Mouse (Mus musculus): ENCODE data around the gene Insm2.
"Not testable (repeated sequence)": the region's sequence is repeated elsewhere in the genome, so short reads cannot be mapped to it uniquely, and the experiment has no call there.

Gene Insm2

GRCm38 (mm10) chr12:55598887-55599561 lies at the start of gene Insm2:
TSS of gene Insm2 (plus strand) at chr12:55599427.
- no peak for DNase-seq (ENCODE audit: low read depth, low spot score)

GRCm38 (mm10) chr12:55554901-55555300 lies 44.3 kb upstream of the Insm2 start:
- DNase-seq (ENCODE audit: low read depth, low spot score), result not testable (repeated sequence)

- no peak for DNase-seq (ENCODE audit: low read depth, low spot score)
Observed at GRCm38 (mm10) chr12:55557866-55558265, 41.4 kb upstream of the Insm2 start.

- DNase-seq (ENCODE audit: low read depth, low spot score), result peak; percentile 63
Observed at GRCm38 (mm10) chr12:55559184-55559855, 39.9 kb upstream of the Insm2 start.

- DNase-seq (ENCODE audit: low read depth, low spot score), result peak; percentile 70
Observed at GRCm38 (mm10) chr12:55560025-55560690, 39.1 kb upstream of the Insm2 start.

GRCm38 (mm10) chr12:55563742-55564141 lies 35.5 kb upstream of the Insm2 start:
- no peak for DNase-seq (ENCODE audit: low read depth, low spot score)

- DNase-seq (ENCODE audit: low read depth, low spot score), result peak; percentile 30
Observed at GRCm38 (mm10) chr12:55564187-55564963, 34.9 kb upstream of the Insm2 start.

- DNase-seq (ENCODE audit: low read depth, low spot score), result no peak
Observed at GRCm38 (mm10) chr12:55565206-55565605, 34.0 kb upstream of the Insm2 start, which contains the start of gene Aldoart2. TSS of gene Aldoart2 (plus strand) at chr12:55565239.

GRCm38 (mm10) chr12:55565867-55566266 lies 33.4 kb upstream of the Insm2 start:
- DNase-seq (ENCODE audit: low read depth, low spot score), result peak; percentile 10

- no peak for DNase-seq (ENCODE audit: low read depth, low spot score)
Observed at GRCm38 (mm10) chr12:55566837-55567236, 32.4 kb upstream of the Insm2 start.

GRCm38 (mm10) chr12:55568466-55568865 lies 30.8 kb upstream of the Insm2 start:
- DNase-seq (ENCODE audit: low read depth, low spot score), result no peak

- no peak for DNase-seq (ENCODE audit: low read depth, low spot score)
Observed at GRCm38 (mm10) chr12:55569676-55570075, 29.6 kb upstream of the Insm2 start.

- DNase-seq (ENCODE audit: low read depth, low spot score), result no peak
Observed at GRCm38 (mm10) chr12:55570646-55571045, 28.6 kb upstream of the Insm2 start.

- no peak for DNase-seq (ENCODE audit: low read depth, low spot score)
Observed at GRCm38 (mm10) chr12:55571181-55571580, 28.0 kb upstream of the Insm2 start.

- no peak for DNase-seq (ENCODE audit: low read depth, low spot score)
Observed at GRCm38 (mm10) chr12:55571661-55572060, 27.6 kb upstream of the Insm2 start.

GRCm38 (mm10) chr12:55573089-55573488 lies 26.1 kb upstream of the Insm2 start:
- peak; percentile 34 for DNase-seq (ENCODE audit: low read depth, low spot score)

- no peak for DNase-seq (ENCODE audit: low read depth, low spot score)
Observed at GRCm38 (mm10) chr12:55573794-55574193, 25.4 kb upstream of the Insm2 start.

- DNase-seq (ENCODE audit: low read depth, low spot score), result not testable (repeated sequence)
Observed at GRCm38 (mm10) chr12:55586936-55587335, 12.3 kb upstream of the Insm2 start.

GRCm38 (mm10) chr12:55598537-55598886 lies 715 bp upstream of the Insm2 start:
- DNase-seq (ENCODE audit: low read depth, low spot score), result no peak

GRCm38 (mm10) chr12:55599639-55600502 lies 644 bp downstream of the Insm2 start:
- DNase-seq (ENCODE audit: low read depth, low spot score), result no peak

- no peak for DNase-seq (ENCODE audit: low read depth, low spot score)
Observed at GRCm38 (mm10) chr12:55600503-55600994, 1.3 kb downstream of the Insm2 start.
